Mouse (Mus musculus) ovary, adult 2 months (tissue): ENCODE results near the gene Pex11b. TPM values are rescaled to one million over a fixed set of nuclear protein-coding genes. Genes with fewer than 3 reads are reported as not detected.

Experiments used
- polyA plus RNA-seq: library from polyadenylated mRNA; depleted of rRNA; stranded (reverse); fragments of >200 nt; gene quantifications from 2 replicates; pipeline ENCODE4 v1.2.3, GENCODE M21; 2012; rRNA removed

The Pex11b gene
- 39.9 and 48.8 TPM in 2 replicates for polyA plus RNA-seq

DNA sequence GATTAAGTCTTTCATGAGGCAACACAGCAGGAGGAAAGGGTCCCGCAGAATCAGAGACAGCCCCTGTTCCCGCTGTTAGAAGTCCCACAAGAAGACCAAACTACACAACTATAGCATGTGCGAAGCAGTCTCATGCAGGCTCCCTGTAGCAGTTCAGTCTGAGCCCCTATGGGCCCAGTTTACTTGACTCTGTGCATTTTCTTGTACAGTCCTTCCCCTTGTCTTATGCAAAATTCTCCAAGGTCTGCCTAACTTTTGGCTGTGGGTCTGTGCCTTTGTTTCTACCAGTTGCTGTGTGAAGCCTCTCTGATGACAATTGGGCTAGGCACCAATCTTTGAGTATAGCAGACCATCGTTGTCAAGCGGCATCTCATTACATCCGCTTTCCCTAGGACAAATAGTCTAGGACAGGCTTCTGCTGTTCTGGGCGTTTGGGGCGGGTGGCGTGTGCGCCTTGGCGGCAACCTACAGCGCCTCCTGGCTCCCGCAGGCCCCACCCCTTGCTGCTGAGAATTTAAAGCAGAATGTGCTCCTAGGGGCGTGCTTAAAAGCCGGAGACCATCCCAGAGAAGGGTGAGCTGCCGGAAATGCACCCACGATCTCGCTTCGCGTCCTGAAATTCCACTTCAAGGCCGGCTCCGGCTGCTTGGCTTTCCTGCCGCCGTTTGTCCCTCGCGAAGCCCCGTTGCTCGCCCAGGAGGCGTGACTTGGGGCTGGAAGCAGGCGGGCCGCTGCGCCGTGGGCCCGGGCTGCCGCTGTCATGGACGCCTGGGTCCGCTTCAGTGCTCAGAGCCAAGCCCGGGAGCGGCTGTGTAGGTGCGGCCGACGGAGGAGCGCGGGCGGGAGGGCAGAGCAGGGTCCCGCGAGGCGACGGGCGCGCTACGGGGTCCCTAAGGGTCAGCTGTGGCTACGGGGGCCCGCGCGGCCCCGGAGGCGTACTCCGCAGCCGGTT, at the start of gene Pex11b, which contains the start of gene Gm42957:
Pex11b (plus strand) TSS at position 449 of the 952 bp plus-strand sequence.
Gm42957 (plus strand) TSS at position 547 of the 952 bp plus-strand sequence.

DNA sequence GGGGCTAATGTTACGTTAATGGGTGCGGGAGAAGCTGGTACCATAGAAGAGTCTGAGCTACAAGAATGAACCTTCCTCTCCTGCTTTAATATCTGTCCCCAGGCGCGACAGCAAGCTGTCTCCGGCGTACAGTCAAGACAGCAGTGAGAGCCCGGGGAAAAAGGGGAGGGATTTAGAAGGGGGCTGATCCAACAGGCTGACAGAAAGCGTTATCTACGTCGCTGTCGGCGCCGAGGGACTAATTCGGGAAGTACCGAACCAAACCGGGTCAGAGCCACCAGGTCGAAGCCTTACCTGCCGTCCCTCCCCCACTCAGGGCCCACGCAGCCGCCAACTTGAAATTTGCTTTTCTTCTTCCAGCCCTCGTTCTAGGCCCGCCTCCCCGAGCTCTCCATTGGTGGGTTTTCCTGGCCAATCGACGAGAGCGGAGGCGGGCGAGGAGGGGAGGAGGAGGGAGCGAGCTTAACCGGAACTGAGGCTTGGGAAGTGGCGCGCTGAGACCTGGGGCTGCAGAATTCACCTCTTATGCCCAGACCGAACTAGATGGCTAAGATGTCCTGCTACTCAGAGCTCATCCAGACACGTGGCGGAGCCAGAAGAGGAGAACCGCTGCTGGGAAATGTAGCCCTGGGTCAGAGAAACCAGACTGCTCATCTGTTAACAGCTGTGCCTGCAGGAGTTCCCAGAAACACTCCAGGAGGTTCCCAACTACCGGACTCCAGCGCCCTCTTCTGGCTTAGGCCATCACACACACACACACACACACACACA, 41.2 kb upstream of the Pex11b start, which contains the start of gene Polr3gl:
Polr3gl (minus strand) TSS at position 392 of the 771 bp plus-strand sequence.

DNA sequence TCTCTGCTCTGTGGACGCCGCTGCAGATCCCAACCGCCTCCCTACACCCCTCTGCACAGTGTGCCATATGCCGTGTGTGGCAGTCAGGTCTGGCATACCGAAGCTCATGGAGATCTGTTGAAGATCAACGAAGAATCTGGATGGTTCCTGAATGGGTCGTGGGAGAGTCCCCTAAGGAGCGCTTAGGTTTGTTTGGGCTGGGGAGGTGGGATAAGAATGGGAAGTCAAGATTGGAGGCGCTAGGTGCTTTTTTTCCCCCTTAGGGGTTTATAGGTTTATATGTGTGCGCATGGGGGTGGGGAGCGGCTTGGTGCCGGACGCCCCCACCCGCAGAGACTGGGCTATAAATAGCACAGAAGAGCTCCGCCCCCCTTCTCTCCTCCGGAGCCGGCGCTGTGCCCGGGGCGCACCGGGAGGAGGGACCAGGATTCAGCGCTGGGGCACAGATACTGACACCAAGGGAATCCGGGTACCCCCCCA, 38.9 kb upstream of the Pex11b start, which contains the start of gene Ankrd34a:
Ankrd34a (plus strand) TSS at position 409 of the 480 bp plus-strand sequence.

DNA sequence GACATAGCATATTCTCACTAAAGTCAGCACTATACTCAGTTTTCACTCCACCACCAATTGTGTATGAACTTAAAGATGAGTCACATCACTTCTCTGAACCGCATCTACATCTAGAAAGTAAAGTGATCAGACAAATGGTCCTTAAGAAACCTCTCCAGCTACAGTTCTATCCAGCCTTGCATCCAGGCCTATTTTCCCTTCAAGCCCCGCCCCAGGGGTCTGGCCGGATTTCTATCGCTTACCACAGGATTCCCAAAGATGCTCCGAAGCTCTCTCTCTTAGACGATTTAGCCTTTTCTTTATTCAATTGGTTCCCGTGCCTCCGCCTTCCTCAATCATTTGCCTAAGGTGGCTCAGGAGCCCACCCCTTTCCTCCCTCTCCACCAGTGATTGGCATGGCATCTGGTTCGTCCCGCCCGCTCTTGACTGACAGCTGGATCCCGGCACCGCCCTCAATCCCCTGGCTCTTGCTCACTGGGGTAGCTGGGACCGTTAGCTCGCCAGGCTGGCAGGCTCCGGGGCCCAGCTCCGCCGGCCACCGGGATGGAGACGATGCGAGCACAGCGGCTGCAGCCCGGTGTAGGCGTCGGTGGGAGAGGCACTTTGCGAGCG, 34.4 kb upstream of the Pex11b start, which contains the start of gene Lix1l:
Lix1l (plus strand) TSS at position 511 of the 612 bp plus-strand sequence.

DNA sequence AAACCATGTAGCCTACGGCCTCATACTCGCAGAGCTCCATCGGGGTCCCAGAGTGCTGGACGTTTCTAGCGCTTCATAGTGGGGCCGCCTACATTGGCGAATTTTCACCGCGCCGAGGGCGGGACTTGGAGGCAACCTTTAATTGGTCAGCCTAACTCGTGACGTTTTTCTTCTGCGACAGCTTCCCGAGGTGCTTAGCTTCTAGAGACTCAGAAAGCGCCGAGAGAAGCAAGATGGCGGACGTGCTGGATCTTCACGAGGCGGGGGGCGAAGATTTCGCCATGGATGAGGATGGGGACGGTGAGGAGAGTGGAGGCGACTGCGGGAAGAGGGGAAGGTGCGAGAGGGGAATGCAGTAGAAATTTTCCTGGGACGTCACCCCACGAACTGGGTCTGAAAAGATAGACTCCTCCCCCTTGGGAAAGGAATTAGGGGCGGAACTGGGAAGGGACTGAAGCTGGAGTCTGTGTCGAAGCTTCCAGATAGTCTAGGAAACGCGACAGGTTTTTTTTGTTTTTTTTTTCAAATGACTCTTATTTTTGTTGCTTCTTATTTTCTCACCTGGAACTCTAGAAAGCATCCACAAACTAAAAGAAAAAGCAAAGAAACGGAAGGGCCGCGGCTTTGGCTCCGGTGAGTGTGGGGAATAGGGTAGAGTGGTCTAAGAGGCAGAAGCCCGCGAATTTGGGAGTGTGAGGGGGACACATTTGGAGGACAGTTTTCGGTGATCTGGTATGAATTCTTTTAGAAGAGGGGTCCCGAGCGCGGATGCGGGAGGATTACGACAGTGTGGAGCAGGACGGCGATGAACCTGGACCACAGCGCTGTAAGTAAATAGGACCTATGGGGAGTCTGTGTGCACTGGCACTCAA, 5.2 kb upstream of the Pex11b start, which contains the start of gene Rbm8a:
Rbm8a (plus strand) TSS at position 205 of the 872 bp plus-strand sequence.

DNA sequence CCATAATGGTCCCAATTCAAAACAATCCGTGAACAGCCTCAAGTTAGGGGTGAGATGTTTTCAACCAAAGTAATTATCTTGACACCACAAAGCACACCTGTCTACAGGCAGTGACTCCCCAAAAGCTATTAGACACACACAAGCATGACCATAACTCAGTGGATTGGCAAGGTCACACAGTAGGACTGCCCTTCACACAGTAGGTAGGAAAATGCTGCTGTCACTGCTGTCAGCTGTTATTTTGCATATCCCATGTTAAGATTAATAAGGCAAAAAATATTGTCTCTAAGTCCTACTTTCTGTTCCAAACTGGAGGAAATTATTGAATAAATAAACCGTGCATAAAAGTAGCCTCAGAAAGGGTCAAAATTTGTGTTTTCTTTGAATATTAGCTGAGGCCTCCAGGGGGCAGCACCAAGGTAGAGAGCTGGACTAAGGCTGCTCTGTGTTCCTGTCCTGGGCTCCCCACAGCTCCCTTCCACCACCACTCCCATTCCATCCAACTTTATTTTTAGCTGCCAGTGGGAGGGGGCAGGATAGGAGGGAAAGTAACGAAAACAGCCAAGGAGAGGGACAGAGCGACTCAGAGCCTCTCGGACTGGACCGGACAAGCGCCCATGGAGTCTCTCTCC, 10.0 kb downstream of the Pex11b start, which contains the start of gene Itga10:
Itga10 (plus strand) TSS at position 567 of the 632 bp plus-strand sequence.

DNA sequence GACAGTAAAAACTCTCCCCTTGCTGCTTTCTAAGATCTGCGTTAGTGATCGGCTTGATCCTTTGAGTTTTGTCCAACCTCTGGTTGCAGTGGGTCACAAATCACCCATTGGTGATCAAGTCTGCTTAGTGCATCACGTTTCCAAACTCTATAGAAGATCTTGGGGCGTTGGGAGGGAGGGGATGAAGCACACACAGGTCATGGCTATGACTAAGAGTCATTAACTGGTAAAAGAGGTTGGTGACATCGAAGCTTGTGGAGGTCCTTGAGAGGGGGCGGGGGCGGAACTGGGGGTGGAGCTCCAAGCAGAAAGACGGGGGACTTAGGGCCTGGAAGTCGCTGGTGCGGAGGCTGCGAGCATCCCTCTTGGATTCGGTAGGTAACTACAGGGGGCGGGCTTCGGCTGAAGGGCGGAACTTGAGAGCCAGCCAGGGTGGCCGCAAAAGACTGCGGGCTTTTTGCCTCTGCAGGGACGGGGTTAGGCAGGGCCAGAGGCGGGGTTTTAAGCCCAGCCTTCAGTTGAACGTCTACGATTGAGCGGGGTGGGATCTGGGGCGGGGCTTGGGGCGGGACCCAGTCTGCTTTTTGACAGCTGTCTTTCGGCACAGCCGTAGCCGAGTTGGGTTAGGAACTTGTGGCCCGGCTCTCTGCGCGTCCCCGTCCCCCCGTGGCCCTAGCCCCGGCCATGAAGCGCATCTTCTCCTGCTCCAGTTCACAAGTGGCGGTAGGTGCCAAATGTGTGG, 34.7 kb downstream of the Pex11b start, which contains the start of gene Ankrd35:
Ankrd35 (plus strand) TSS at position 405 of the 742 bp plus-strand sequence.

Other genes with a start within 250 kb of the Pex11b start
- gene BC107364, start 183.1 kb upstream of the Pex11b start, polyA plus RNA-seq: not detected in 2 replicates
- 0.19 and 0.22 TPM in 2 replicates for gene Hfe2, start 110.2 kb upstream of the Pex11b start, polyA plus RNA-seq
- gene Txnip, start 77.4 kb upstream of the Pex11b start, polyA plus RNA-seq: 920 and 1,089 TPM in 2 replicates
- not detected in 2 replicates for gene Gm16253, start 58.4 kb upstream of the Pex11b start, polyA plus RNA-seq
- 17.0 and 19.3 TPM in 2 replicates for gene Polr3gl, start 41.2 kb upstream of the Pex11b start, polyA plus RNA-seq
- 3.1 TPM in 2 replicates for gene Ankrd34a, start 38.7 kb upstream of the Pex11b start, polyA plus RNA-seq
- gene Lix1l, start 34.2 kb upstream of the Pex11b start, polyA plus RNA-seq: 54.7 and 63.2 TPM in 2 replicates
- gene Rbm8a, start 5.4 kb upstream of the Pex11b start, polyA plus RNA-seq: 3.3 and 5.3 TPM in 2 replicates
- 0.21 and 0.28 TPM in 2 replicates for gene Gm42957, start 98 bp downstream of the Pex11b start, polyA plus RNA-seq
- gene Itga10, start 10.2 kb downstream of the Pex11b start, polyA plus RNA-seq: 2.5 and 3.0 TPM in 2 replicates
- gene Ankrd35, start 34.8 kb downstream of the Pex11b start, polyA plus RNA-seq: 3.9 and 4.7 TPM in 2 replicates
- 45.6 and 51.2 TPM in 2 replicates for gene Pias3, start 61.0 kb downstream of the Pex11b start, polyA plus RNA-seq
- 4.0 and 5.0 TPM in 2 replicates for gene Nudt17, start 73.2 kb downstream of the Pex11b start, polyA plus RNA-seq
- gene Polr3c, start 92.3 kb downstream of the Pex11b start, polyA plus RNA-seq: 26.6 and 35.9 TPM in 2 replicates
- gene Rnf115, start 92.3 kb downstream of the Pex11b start, polyA plus RNA-seq: 12.2 and 14.3 TPM in 2 replicates
- 0.66 and 0.81 TPM in 2 replicates for gene Pdzk1, start 193.9 kb downstream of the Pex11b start, polyA plus RNA-seq
- 0.64 and 0.77 TPM in 2 replicates for gene Cd160, start 194.0 kb downstream of the Pex11b start, polyA plus RNA-seq